Mouse (Mus musculus) megakaryocyte, embryonic 14.5 days (primary cell): ENCODE results near the gene Fam208a.

Experiments used
- FLI1 ChIP-seq: IDR thresholded peaks from 2 replicates; pipeline ENCODE4 v1.6.1; 2012; ENCODE audit warnings: low read length, inconsistent platforms, mixed read lengths
- GATA1 ChIP-seq: IDR thresholded peaks from 3 replicates; pipeline ENCODE4 v1.6.1; 2012; ENCODE audit warnings: mixed read lengths, low read length, inconsistent platforms, borderline replicate concordance

GRCm38 (mm10) chr14:27383321-27383830, 45.3 kb upstream of the Fam208a start:
- no peak for TF ChIP-seq GATA1
- TF ChIP-seq FLI1: no peak
